Mouse (Mus musculus): ENCODE results near the gene Fat3.

Gene Fat3

GRCm38 (mm10) chr9:16228919-16229318 lies 272.2 kb downstream of the Fat3 start:
- CTCF ChIA-PET: no interaction called here

GRCm38 (mm10) chr9:16227398-16227797 lies 273.7 kb downstream of the Fat3 start:
- CTCF ChIA-PET: no interaction called here

DNA sequence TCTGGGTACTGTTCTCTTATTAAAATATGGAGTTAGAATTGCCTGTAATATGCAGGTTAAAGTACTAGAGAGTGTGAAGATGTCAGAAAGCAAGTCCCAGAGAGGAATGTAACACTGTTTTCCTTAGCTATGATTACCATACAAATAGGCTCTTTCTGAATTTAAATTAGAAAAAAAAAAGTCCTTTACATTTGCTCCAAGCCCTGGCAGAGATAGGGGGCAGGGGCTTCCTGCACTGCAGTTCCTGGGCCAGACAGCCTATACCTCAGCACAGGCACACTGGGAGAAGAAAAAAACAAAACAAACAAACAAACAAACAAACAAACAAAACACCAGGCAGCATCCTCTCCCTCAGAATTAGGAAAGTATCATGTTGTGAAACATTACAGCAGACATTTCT lies 274.5 kb downstream of the Fat3 start:
- CTCF ChIA-PET: no interaction called here

GRCm38 (mm10) chr9:16221885-16222284 lies 279.2 kb downstream of the Fat3 start:
- CTCF ChIA-PET: interaction anchor here (0.7 kb wide), 1 partner anchor 623 kb away, joined by 5 read pairs; no protein-coding TSS in a partner anchor

DNA sequence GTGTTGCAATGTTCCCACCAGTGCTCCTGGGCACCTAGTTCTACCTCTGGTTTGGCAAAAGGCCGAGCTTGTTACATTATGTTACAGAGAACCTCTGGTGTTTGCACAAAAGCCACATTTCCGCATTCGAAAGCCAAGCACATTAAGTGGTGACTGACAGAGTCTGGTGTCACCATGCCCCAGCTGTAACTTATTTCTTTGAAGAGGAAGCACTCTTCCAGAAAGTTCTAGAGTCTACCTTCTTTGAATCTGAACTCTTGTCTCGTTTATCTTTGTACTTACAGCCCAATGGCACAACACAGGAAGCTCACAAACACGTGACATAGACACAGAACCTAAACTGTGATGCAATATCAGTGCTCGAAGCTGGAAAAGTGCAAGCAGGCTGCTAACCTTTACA lies 284.9 kb downstream of the Fat3 start:
- CTCF ChIA-PET: no interaction called here

DNA sequence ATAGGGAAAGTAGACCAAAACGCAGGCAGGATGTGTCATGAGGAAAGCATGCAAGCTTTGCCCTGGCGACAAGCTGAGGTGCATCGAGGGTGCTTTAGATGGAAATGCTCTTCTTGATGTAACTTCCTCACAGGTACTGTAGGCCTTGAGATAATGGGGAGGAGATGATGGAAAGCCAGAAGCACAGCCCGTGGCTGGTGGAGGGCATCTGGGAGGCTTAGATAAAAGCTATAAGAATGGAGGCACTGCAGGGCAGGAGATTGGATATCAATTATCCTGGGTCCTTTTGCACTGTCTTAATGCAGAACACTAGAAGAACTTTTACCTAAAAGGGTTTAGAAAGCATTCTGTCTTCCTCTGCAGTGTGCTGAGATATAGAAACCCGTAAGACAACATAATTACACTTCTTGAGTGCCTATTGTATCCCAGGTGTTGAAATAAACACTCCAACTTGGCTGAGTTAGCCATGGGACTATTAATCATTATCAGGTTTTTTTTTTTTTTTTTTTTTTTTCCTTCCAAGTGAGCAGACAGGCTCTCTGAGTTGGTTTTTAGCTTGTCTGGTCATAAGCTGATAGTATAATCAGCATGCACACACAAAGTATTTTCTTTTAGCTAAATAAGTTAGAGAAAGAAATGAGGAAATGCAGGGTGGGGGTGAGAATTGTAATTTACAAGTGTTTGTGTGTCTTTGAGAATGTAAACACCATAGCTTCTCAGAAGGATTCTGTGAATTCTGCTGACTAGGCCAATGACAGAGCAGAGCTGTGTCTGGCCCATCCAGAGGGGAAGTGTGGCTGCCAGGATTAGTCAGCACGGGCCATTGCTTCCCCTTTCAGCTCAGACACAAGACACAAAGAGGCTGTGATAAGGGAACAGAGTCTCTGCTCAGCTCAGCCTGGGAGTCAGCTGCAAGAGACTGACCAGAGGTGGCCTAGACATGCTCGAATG lies 286.1 kb downstream of the Fat3 start:
- CTCF ChIA-PET: no interaction called here

DNA sequence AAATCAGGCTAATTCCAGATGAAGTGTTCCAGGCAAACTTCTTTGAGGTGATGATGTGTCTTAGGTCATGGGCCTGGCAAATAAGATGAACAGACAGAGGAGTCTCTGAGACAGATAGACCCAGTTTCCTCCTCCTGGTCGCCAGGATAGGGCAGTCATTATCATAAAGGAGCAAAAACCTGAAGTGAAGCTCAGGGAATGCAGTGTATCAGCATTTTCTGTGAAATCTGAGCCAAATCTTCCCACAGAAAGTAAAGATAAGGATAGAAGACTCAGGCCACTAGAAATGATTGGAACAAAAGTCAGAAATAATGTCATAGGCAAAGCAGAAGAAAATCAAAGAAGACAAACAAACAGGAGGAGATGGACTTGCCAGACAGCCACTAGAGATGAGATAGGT lies 287.8 kb downstream of the Fat3 start:
- CTCF ChIA-PET: no interaction called here

GRCm38 (mm10) chr9:16212628-16213027 lies 288.5 kb downstream of the Fat3 start:
- CTCF ChIA-PET: no interaction called here

DNA sequence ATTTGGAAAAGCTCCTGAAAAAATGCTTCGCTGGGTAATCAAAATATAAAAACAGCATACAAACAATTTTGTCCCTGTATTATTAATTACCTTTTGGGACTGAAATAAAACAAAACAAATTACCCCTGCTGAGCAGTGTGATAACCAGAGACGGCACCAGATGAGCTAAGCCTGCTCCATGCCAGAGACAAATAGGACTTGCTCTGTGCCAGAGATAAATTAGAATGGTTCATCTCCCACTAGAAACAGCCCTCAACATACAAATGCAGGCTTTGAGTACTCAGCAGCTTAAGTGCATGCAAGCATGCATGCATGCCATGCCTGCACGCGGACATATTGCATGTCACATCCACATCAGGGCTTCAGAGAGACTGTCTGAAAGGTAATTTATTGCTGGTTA lies 288.9 kb downstream of the Fat3 start:
- CTCF ChIA-PET: no interaction called here

GRCm38 (mm10) chr9:16211468-16211867 lies 289.6 kb downstream of the Fat3 start:
- CTCF ChIA-PET: no interaction called here

DNA sequence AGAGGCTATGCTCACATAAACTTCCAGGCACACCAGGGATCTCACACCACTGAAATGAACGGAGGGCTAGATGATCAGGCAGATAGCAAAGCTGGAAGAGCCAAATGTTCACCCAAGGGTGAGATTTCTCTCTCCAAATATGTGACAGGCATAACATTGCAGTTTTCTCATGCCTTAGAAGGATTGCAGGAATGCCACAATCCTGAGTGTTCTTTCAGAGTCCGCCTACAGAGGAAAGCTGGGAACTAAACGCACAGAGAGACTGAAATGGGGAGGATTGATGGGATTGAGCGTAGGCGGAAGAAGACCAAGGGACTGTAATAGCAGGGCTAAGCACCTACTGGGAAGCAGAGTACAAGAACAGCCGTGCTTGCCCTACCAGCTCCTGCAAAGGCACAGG lies 298.8 kb downstream of the Fat3 start:
- CTCF ChIA-PET: no interaction called here

DNA sequence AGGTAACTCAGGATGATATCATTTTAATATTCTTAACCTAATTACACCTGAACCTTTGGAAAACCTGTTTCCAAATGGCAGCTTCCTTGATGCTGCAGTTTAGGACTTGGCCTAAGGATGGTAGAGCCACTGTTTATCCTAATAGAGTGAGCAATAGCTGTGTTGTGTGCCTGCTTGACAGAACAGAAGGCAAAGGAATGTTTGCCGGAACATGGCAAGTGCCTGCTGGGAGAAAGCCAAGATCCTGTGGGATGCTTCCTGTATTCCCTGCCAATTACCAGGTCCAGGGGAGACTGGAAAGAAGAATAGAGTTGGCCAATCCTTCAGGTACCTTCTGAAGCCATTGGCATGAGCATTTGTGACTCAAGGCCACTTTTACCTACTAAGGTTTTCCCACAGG lies 300.1 kb downstream of the Fat3 start:
- CTCF ChIA-PET: no interaction called here

GRCm38 (mm10) chr9:16186461-16186860 lies 314.6 kb downstream of the Fat3 start:
- CTCF ChIA-PET: no interaction called here

DNA sequence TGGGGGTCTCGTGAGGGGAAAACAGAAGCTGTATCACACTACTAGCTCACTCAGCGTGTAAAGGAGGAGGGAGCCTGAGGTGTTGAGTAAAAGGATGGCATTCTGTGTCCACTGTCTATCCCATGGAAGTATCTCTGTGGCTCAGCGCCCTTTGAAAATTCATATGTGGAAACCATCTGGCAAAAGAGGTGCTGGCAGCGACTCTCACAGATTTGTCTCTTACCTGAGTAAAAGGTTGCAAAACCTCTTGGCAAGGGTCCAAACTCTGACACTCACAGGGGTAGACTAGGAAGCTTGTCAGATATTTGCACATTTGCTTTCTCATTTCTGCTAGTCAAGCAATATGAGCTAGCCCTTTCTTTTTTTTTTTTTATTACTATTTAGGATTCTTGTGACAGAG lies 331.8 kb downstream of the Fat3 start:
- CTCF ChIA-PET: no interaction called here

DNA sequence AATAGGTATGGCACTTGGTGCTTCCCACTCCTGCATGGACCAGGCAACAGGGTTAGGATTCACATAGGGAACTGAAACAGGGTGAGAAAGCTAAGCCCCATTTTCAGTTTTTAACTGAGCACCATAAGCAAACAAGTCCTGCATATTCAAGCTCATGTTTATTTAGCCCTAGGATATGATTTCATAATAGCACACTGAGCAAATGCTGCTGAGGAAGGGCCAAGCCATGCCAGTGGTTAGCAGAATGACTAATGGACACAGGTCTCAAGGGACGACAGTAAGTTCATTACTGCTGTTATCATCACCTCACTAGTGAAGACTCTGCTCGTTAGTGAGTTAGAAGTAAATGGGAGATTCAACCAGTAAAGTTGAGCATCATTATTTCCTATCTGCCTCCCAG lies 333.0 kb downstream of the Fat3 start:
- CTCF ChIA-PET: no interaction called here

- CTCF ChIA-PET: no interaction called here
These were observed 341.7 kb downstream of the Fat3 start for GRCm38 (mm10) chr9:16159366-16159765.

GRCm38 (mm10) chr9:16153580-16153930 lies 347.5 kb downstream of the Fat3 start:
- CTCF ChIA-PET: no interaction called here

DNA sequence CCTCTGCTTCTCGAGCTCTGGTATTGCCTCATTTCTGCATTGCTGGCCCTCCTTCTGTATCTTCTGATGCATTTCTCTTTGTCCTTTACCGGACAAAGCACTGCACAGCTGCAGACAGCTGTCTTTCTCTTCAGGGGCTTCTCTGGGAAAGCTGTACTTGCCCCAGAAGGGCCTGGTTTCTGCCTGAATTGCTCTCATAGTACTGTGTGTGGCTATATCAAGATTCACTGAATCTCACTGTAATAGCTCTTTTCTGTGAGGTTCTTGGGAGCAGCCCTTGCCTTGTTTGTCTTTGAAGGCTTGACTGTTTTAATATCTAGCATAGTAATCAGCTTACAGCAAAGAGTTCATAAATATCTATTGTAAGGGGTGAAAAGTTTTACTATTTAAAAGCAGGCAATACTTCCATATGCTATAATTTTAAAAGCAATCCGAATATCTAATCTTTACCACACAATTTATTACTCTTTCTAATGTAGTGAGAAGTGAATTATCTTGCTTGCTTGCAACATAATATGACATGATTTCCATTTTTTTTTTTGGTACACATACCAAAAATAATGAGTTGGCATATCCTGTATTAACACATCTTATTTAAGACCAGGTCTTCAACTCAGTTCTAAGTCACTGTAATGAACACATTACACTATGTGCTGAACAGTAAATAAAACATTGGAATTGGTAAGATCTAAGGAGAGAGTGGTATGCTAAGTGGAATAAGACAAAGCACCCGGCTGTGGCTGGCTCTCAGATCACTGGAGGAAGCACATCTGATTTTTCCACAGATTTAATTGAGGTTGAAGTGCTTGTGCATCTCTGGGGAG lies 348.1 kb downstream of the Fat3 start:
- CTCF ChIA-PET: no interaction called here

- CTCF ChIA-PET: no interaction called here
These were observed 351.0 kb downstream of the Fat3 start for GRCm38 (mm10) chr9:16150046-16150445.

GRCm38 (mm10) chr9:16147735-16148134 lies 353.4 kb downstream of the Fat3 start:
- CTCF ChIA-PET: no interaction called here

DNA sequence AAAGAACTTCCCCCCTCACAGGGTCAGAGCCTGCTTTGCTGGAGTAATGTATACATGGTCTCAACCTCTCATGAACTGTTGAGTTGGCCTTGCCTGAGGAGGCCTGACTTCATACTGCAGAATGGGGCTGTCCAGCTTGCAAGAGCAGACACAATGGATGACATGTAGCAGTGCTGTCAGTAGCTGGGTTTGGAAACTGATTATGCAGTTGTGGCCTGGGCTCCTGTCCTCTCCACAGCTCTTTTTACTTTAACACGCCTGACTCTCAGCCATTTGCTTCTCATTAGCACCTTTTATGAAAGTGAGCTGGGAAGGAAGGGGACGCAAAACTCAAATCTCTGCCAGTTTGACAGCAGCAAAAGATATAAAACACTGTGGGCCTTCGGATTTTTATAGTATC lies 356.4 kb downstream of the Fat3 start:
- CTCF ChIA-PET: no interaction called here

- CTCF ChIA-PET: no interaction called here
These were observed 361.8 kb downstream of the Fat3 start for GRCm38 (mm10) chr9:16139300-16139699.

DNA sequence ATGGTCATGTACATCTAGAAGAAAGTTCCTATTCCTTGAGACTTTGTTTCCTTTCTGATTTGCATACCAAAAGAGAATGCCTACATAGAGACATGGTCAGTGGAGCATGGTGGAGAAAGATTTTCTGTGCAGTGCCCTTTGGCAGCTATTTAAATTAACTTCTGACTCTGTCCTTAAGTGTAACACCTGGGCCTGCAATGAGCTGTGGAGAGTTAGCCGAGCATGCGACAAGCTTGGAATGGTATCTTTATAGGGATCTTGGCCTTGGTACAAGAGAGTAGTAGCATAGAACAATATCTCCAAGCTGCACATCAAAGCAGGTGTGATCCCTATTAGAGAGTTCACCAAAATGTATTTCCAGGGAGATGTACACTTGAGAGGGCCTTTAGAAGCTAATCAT lies 368.0 kb downstream of the Fat3 start:
- CTCF ChIA-PET: no interaction called here

Data from spleen, embryonic (tissue).